Mouse (Mus musculus): ENCODE results near the gene Ormdl3. TPM values are rescaled to one million over a fixed set of nuclear protein-coding genes. Genes with fewer than 3 reads are reported as not detected.

The Ormdl3 gene
- polyA plus RNA-seq, 1 experiment from 2014 or later = 65.1 TPM

GRCm38 (mm10) chr11:98583571-98583970 lies 3.6 kb downstream of the Ormdl3 start:
- Histone ChIP-seq H3K4me1 (ENCODE audit: control insufficient read depth, insufficient read depth, low read length) (peaks cover 59% of the 10 kb centered on the region), H3K9me3 (replicated peaks; ENCODE audit: control insufficient read depth, low read length) (no peaks in the 10 kb centered on the region), H3K36me3 (ENCODE audit: control insufficient read depth, insufficient read depth) (peaks cover 15% of the 10 kb centered on the region), H3K4me3 (ENCODE audit: low read length) (no peak overlapping the region), H3K27ac (ENCODE audit: low read length) (no peak overlapping the region), H3K9ac (ENCODE audit: low read length) (no peak overlapping the region), H3K27me3 (ENCODE audit: control insufficient read depth, insufficient read depth, low read length) (no peaks in the 10 kb centered on the region), H3K4me2 (ENCODE audit: low read depth, low read length) (no peak overlapping the region)
- no peak for ATAC-seq (replicated peaks; ENCODE audit: extremely low read depth, insufficient read depth, low FRiP score)
- 20% methylated on average over 3 of the region's 3 CpGs for WGBS

DNA sequence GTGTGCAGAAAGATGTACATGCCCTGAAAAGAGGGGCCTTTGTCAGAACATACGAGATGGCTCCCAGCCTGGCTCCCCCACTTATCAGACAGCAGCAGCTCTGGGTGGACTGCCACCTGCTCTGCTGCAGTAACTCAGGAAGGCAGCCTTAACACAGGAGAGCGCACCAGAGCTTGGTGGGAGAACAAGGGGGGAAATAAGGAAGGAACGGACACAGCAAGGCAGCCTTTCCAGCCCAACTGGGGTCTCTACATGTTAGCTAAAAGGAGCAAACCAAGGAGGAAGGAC lies 4.0 kb downstream of the Ormdl3 start:
- Histone ChIP-seq H3K4me3 (ENCODE audit: low read length) (no peak overlapping the region), H3K9ac (ENCODE audit: low read length) (no peak overlapping the region), H3K27me3 (ENCODE audit: control insufficient read depth, insufficient read depth, low read length) (no peaks in the 10 kb centered on the region), H3K4me2 (ENCODE audit: low read depth, low read length) (no peak overlapping the region), H3K4me1 (ENCODE audit: control insufficient read depth, insufficient read depth, low read length) (peaks cover 55% of the 10 kb centered on the region), H3K27ac (ENCODE audit: low read length) (no peak overlapping the region), H3K9me3 (replicated peaks; ENCODE audit: control insufficient read depth, low read length) (no peaks in the 10 kb centered on the region), H3K36me3 (ENCODE audit: control insufficient read depth, insufficient read depth) (peaks cover 15% of the 10 kb centered on the region)
- no peak for ATAC-seq (replicated peaks; ENCODE audit: extremely low read depth, insufficient read depth, low FRiP score)
- 85% methylated on average over 3 of the region's 3 CpGs for WGBS

DNA sequence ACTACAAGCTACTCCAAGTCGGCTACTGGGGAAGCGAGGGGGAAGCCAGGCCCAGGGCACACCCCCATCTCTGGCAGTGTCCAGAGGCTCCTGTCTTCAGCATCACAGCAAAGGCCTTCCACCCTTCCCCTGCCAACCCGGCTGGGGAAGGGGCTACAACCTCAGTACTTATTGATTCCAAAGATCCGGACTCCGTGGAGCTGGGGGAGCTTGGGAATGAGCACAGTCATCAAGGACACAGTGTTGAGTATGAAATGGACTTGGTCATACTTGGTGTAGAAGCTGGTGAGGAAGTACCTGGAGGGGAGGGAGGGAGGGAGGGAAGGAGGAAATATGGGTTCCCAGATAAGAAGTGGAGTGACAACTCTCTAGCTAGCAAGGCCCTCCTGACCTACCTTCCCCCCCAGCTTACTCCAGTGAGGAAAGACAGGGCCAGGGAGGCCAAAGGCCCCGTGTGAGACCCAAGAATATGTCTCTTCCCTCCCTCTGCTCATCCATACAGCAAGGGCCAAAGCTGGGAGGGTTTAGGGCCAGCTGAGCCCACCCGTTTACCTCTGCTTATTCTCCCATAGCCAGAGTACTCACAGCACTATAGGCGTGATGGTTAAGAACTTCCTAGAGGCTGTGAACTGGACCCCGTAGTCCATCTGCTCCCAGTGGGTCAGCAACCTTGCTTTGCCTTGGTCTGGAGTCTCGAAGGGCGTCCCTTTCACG lies 4.5 kb downstream of the Ormdl3 start:
- H3K4me3 ChIP-seq (ENCODE audit: low read length) = no peak overlapping the region
- no peak for ATAC-seq (replicated peaks; ENCODE audit: extremely low read depth, insufficient read depth, low FRiP score)
- H3K9me3 ChIP-seq (replicated peaks; ENCODE audit: control insufficient read depth, low read length) = no peaks in the 10 kb centered on the region
- no peak overlapping the region for H3K9ac ChIP-seq (ENCODE audit: low read length)
- H3K27ac ChIP-seq (ENCODE audit: low read length) = no peak overlapping the region
- peaks cover 50% of the 10 kb centered on the region for H3K4me1 ChIP-seq (ENCODE audit: control insufficient read depth, insufficient read depth, low read length)
- no peaks in the 10 kb centered on the region for H3K27me3 ChIP-seq (ENCODE audit: control insufficient read depth, insufficient read depth, low read length)
- WGBS = 79% methylated on average over 12 of the region's 12 CpGs
- peaks cover 15% of the 10 kb centered on the region for H3K36me3 ChIP-seq (ENCODE audit: control insufficient read depth, insufficient read depth)
- H3K4me2 ChIP-seq (ENCODE audit: low read depth, low read length) = no peak overlapping the region

DNA sequence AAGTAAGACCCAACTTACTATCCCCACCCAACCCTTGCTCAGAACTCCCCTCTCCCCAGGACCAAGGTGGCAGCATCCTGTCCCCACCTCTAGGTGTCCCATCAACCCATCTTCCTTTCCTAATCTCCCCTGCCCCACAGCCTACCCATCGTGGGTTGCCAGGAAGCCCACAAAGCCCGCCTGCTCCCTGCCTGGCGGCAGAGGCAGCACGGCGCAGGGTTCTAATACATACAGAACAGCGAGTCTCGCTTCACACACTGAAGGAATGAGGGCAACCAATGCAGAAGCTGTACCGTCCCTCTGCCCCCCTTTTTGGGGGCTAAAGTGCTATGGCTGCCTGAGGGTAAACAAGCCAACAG lies 5.2 kb downstream of the Ormdl3 start:
- Histone ChIP-seq H3K27me3 (ENCODE audit: control insufficient read depth, insufficient read depth, low read length) (no peaks in the 10 kb centered on the region), H3K9ac (ENCODE audit: low read length) (no peak overlapping the region), H3K4me1 (ENCODE audit: control insufficient read depth, insufficient read depth, low read length) (peaks cover 46% of the 10 kb centered on the region), H3K9me3 (replicated peaks; ENCODE audit: control insufficient read depth, low read length) (no peaks in the 10 kb centered on the region), H3K27ac (ENCODE audit: low read length) (no peak overlapping the region), H3K4me3 (ENCODE audit: low read length) (no peak overlapping the region), H3K4me2 (ENCODE audit: low read depth, low read length) (no peak overlapping the region), H3K36me3 (ENCODE audit: control insufficient read depth, insufficient read depth) (peaks cover 15% of the 10 kb centered on the region)
- 78% methylated on average over 8 of the region's 8 CpGs for WGBS
- ATAC-seq (replicated peaks; ENCODE audit: extremely low read depth, insufficient read depth, low FRiP score) = no peak

DNA sequence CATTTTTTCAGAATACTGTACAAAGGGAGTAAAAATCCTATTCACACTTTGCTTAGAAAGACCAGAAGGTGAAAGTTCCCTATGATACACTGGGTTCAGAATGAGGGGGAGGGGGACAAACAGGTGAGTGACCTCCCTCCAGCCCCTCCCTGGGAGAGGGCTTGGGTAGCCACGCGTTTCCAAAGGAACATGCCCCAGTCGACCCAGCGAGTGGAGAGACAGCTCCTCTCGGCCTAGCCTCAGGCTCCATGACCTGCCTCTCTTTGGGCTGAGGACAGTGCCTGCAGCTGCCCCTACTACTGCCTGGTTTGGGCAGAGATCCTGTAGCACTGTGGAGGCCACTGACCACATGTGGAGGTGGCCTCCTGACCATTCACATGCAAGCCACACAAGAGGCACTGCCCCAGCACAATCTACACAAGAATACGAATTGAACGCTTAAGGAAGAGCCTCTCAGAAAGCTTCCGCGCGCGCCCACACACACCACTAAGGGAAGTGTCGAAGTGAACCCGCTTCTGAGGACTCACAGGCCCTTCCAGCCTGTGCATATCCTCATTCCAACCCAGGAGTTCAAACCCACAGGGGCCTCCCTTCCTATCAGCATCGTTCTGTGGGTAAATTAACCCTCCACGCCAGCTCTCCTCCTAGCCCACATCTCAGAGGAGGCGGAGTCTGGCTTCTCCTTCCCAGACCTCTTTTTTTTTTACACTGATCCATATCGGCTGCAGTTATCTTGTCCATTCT lies 5.7 kb downstream of the Ormdl3 start:
- 59% methylated on average over 17 of the region's 17 CpGs for WGBS
- H3K4me2 ChIP-seq (ENCODE audit: low read depth, low read length) = no peak overlapping the region
- H3K4me3 ChIP-seq (ENCODE audit: low read length) = no peak overlapping the region
- H3K27me3 ChIP-seq (ENCODE audit: control insufficient read depth, insufficient read depth, low read length) = no peaks in the 10 kb centered on the region
- H3K27ac ChIP-seq (ENCODE audit: low read length) = no peak overlapping the region
- peaks cover 46% of the 10 kb centered on the region for H3K4me1 ChIP-seq (ENCODE audit: control insufficient read depth, insufficient read depth, low read length)
- H3K9me3 ChIP-seq (replicated peaks; ENCODE audit: control insufficient read depth, low read length) = no peaks in the 10 kb centered on the region
- H3K36me3 ChIP-seq (ENCODE audit: control insufficient read depth, insufficient read depth) = peaks cover 15% of the 10 kb centered on the region
- ATAC-seq (replicated peaks; ENCODE audit: extremely low read depth, insufficient read depth, low FRiP score) = no peak
- no peak overlapping the region for H3K9ac ChIP-seq (ENCODE audit: low read length)

DNA sequence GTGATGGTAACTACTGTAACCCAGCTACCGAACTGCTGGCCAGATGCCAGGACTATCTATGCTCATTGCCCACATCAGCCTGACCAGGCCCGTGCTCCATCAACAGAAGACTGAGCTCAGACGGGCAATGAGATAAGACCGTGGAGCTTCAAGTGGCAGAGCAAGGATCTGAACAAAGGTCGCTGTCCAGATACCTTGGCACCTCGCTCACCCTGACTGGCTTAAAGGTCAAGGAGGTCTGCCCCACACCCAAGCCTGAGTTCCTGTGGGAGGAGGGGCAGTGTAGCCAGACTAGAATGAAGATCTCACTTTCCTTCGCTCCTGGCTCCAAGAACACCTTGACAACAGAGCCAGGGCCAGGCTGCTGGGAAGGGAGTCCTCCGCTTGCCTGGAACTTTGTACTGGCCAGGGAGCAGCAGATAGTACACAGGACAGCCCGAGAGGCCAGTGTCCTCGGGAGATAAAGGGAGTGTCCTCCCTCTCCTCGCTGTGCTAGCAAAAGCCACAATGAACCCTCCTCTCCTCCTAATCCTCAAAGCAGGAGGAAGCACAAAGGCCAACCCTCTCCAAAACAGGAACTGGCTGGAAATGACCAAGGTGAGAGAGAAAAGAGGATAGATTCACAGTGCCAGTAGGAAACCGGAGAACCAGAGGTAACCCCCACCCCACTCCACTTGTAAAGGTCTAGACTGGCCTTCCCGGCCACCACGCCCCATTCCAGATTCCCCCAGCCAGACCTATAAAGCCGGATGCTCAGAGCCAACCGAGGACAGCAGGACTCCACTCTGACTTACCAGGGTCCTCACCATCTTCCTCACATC lies 6.7 kb downstream of the Ormdl3 start:
- peak; percentile 49; the same call in 1 of the 2 replicates for ATAC-seq (replicated peaks; ENCODE audit: extremely low read depth, insufficient read depth, low FRiP score)
- H3K4me2 ChIP-seq (ENCODE audit: low read depth, low read length) = no peak overlapping the region
- peaks cover 15% of the 10 kb centered on the region for H3K36me3 ChIP-seq (ENCODE audit: control insufficient read depth, insufficient read depth)
- WGBS = 35% methylated on average over 16 of the region's 16 CpGs
- no peaks in the 10 kb centered on the region for H3K9me3 ChIP-seq (replicated peaks; ENCODE audit: control insufficient read depth, low read length)
- no peaks in the 10 kb centered on the region for H3K27me3 ChIP-seq (ENCODE audit: control insufficient read depth, insufficient read depth, low read length)
- no peak overlapping the region for H3K4me3 ChIP-seq (ENCODE audit: low read length)
- peaks cover 37% of the 10 kb centered on the region for H3K4me1 ChIP-seq (ENCODE audit: control insufficient read depth, insufficient read depth, low read length)
- H3K27ac ChIP-seq (ENCODE audit: low read length) = 0 out of 2 replicates have a peak overlapping the region, but pooled peaks have one; percentile 37
- no peak overlapping the region for H3K9ac ChIP-seq (ENCODE audit: low read length)

DNA sequence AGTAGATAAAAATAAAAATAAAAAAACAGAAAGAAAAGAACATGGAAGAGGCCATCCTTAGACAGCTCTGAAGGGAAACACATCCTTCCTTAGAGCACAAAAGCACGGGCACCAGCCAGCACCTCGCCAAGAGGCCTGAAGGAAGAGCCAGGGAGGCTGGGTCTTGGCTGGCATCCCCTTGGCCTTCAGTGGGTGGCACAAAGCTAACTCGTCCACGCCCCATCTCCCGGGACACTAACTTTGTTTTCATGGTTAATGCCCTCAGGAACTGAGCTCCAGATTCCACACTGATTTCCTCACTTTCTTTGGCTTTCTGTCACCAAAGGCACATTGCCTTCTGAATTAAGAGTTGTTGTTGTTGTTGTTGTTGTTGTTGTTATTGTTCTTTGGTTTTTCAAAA lies 9.4 kb downstream of the Ormdl3 start:
- Histone ChIP-seq H3K4me1 (ENCODE audit: control insufficient read depth, insufficient read depth, low read length) (peaks cover 20% of the 10 kb centered on the region), H3K36me3 (ENCODE audit: control insufficient read depth, insufficient read depth) (peaks cover 8% of the 10 kb centered on the region; the same call in 1 of the 2 replicates), H3K9me3 (replicated peaks; ENCODE audit: control insufficient read depth, low read length) (no peaks in the 10 kb centered on the region), H3K27me3 (ENCODE audit: control insufficient read depth, insufficient read depth, low read length) (no peaks in the 10 kb centered on the region), H3K9ac (ENCODE audit: low read length) (no peak overlapping the region), H3K4me2 (ENCODE audit: low read depth, low read length) (no peak overlapping the region), H3K27ac (ENCODE audit: low read length) (no peak overlapping the region), H3K4me3 (ENCODE audit: low read length) (no peak overlapping the region)
- no peak for ATAC-seq (replicated peaks; ENCODE audit: extremely low read depth, insufficient read depth, low FRiP score)
- 89% methylated on average over 5 of the region's 5 CpGs for WGBS

DNA sequence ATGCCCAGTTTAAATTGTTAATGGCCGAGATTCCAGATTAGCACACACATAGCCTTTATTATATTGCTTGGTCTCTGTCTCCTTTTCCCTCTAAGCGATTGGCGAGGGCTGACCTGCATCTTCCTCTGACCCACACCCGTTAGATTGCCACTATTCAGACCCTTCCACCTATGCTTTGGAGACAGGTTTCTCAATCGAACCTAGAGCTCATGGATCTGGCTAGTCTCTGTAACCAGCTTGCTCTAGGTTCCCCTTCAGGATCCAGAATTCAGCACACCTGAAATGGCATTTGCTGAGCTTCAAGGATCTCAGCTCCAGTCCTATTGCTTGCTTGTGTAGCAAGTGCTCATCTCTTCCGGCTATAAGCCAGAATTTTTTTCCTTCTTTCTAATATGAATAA lies 17.7 kb downstream of the Ormdl3 start:
- WGBS = 75% methylated on average over 6 of the region's 6 CpGs
- Histone ChIP-seq H3K4me2 (ENCODE audit: low read depth, low read length) (no peak overlapping the region), H3K9me3 (replicated peaks; ENCODE audit: control insufficient read depth, low read length) (no peaks in the 10 kb centered on the region), H3K9ac (ENCODE audit: low read length) (no peak overlapping the region), H3K27ac (ENCODE audit: low read length) (no peak overlapping the region), H3K36me3 (ENCODE audit: control insufficient read depth, insufficient read depth) (no peaks in the 10 kb centered on the region), H3K27me3 (ENCODE audit: control insufficient read depth, insufficient read depth, low read length) (no peaks in the 10 kb centered on the region), H3K4me1 (ENCODE audit: control insufficient read depth, insufficient read depth, low read length) (no peaks in the 10 kb centered on the region), H3K4me3 (ENCODE audit: low read length) (no peak overlapping the region)
- no peak for ATAC-seq (replicated peaks; ENCODE audit: extremely low read depth, insufficient read depth, low FRiP score)

DNA sequence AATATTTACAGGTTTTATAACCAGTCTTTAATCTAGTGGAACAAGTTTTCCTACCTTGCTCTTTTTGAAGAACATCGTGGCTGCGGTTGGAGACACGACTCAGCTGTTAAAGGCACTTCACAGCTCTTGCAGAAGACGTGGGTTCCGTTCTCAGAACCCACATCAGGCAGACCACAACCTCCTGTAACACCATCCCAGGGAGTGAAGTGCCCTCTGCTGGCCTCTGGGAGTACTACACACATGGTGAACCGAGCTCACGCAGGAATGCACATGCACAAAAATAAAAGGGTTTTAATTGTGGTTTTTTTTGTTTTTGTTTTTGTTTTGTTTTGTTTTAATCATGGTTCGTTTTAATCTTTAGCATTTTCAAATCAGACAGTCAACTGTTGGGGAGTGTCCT lies 18.8 kb downstream of the Ormdl3 start:
- H3K4me3 ChIP-seq (ENCODE audit: low read length) = no peak overlapping the region
- 87% methylated on average over 8 of the region's 8 CpGs for WGBS
- ATAC-seq (replicated peaks; ENCODE audit: extremely low read depth, insufficient read depth, low FRiP score) = no peak
- no peaks in the 10 kb centered on the region for H3K36me3 ChIP-seq (ENCODE audit: control insufficient read depth, insufficient read depth)
- no peak overlapping the region for H3K27ac ChIP-seq (ENCODE audit: low read length)
- H3K27me3 ChIP-seq (ENCODE audit: control insufficient read depth, insufficient read depth, low read length) = no peaks in the 10 kb centered on the region
- peaks cover 2% of the 10 kb centered on the region; the same call in 1 of the 2 replicates for H3K4me1 ChIP-seq (ENCODE audit: control insufficient read depth, insufficient read depth, low read length)
- H3K4me2 ChIP-seq (ENCODE audit: low read depth, low read length) = no peak overlapping the region
- no peak overlapping the region for H3K9ac ChIP-seq (ENCODE audit: low read length)
- H3K9me3 ChIP-seq (replicated peaks; ENCODE audit: control insufficient read depth, low read length) = no peaks in the 10 kb centered on the region
